Mouse (Mus musculus): Measurements from ENCODE around the gene Inpp5a. TPM values are rescaled to one million over a fixed set of nuclear protein-coding genes. Genes with fewer than 3 reads are reported as not detected.

The Inpp5a gene
- polyA plus RNA-seq, 1 experiment from 2014 or later: 41.6 TPM

DNA sequence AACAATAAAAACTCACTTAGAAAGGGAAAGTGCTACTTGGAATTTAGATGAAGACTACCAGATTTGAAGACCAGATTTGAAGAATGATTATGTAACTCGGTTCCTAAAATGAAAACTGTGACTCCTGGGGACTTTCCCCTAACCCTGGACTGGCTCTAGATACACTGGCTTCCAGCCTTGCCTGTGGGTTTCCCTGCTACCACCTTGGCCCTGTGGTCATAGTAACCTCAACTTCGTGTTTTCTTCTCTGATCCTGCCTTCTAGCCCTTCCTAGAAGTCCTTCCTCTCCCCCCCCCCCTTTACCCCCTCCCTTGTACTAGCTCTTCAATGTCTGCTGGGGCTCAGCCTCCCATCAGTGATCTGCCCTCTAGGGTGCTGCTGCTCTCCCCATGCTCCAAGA, 87.8 kb downstream of the Inpp5a start:
- peaks cover 9% of the 10 kb centered on the region; the same call in 1 of the 2 replicates for H3K4me1 ChIP-seq (ENCODE audit: control insufficient read depth, insufficient read depth, low read length)
- no peaks in the 10 kb centered on the region for H3K27me3 ChIP-seq (replicated peaks; ENCODE audit: control insufficient read depth, insufficient read depth, low read length)
- DNase-seq (ENCODE audit: low spot score): no peak
- peaks cover 5% of the 10 kb centered on the region; the same call in 1 of the 2 replicates for H3K36me3 ChIP-seq (ENCODE audit: control insufficient read depth, insufficient read depth, low read length)
- H3K4me3 ChIP-seq (ENCODE audit: low read depth, low read length): no peak overlapping the region
- H3K4me2 ChIP-seq (ENCODE audit: low read depth, low read length): no peak overlapping the region
- H3K27ac ChIP-seq (replicated peaks; ENCODE audit: low read depth, low read length): no peak overlapping the region
- H3K9me3 ChIP-seq (ENCODE audit: control insufficient read depth, low read length): no peaks in the 10 kb centered on the region
- no peak overlapping the region for H3K9ac ChIP-seq (ENCODE audit: low read depth, low read length)
- WGBS: 66% methylated on average over 2 of the region's 2 CpGs
- ATAC-seq (ENCODE audit: low read depth): no peak

DNA sequence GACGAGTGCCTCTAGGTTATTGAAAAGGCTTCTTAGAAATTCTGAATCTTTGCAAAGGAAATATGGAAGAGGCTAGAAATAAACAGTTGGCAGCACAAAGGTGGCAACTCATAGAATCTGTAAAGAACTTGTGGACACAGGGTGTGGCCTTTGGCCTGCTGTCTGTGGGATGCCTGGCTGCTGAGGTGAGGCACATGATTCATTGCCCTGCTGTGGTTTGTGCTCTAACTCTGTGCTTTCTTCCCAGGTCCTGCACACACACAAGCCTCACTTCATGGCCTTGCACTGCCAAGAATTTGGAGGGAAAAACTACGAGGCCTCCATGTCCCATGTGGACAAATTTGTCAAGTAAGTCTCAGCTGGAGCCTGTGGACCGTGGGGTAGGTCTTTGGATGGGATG, 88.8 kb downstream of the Inpp5a start:
- whole genome bisulfite sequencing: 80% methylated on average over 3 of the region's 3 CpGs

GRCm38 (mm10) chr7:139479077-139479476, 90.2 kb downstream of the Inpp5a start:
- 66% methylated on average over 1 of the region's 1 CpGs for WGBS
- Histone ChIP-seq H3K4me3 (ENCODE audit: low read depth, low read length) (no peak overlapping the region), H3K36me3 (ENCODE audit: control insufficient read depth, insufficient read depth, low read length) (peaks cover 12% of the 10 kb centered on the region), H3K27ac (replicated peaks; ENCODE audit: low read depth, low read length) (no peak overlapping the region), H3K9ac (ENCODE audit: low read depth, low read length) (no peak overlapping the region), H3K4me1 (ENCODE audit: control insufficient read depth, insufficient read depth, low read length) (no peaks in the 10 kb centered on the region), H3K9me3 (ENCODE audit: control insufficient read depth, low read length) (no peaks in the 10 kb centered on the region), H3K4me2 (ENCODE audit: low read depth, low read length) (no peak overlapping the region), H3K27me3 (replicated peaks; ENCODE audit: control insufficient read depth, insufficient read depth, low read length) (no peaks in the 10 kb centered on the region)
- DNase-seq (ENCODE audit: low spot score): no peak
- ATAC-seq (ENCODE audit: low read depth): no peak

More for the DNA sequence above, 88.8 kb downstream of the Inpp5a start:
- Histone ChIP-seq H3K36me3 (ENCODE audit: control insufficient read depth, insufficient read depth, low read length) (peaks cover 6% of the 10 kb centered on the region; the same call in 1 of the 2 replicates), H3K27ac (replicated peaks; ENCODE audit: low read depth, low read length) (no peak overlapping the region), H3K27me3 (replicated peaks; ENCODE audit: control insufficient read depth, insufficient read depth, low read length) (no peaks in the 10 kb centered on the region), H3K9me3 (ENCODE audit: control insufficient read depth, low read length) (no peaks in the 10 kb centered on the region), H3K4me3 (ENCODE audit: low read depth, low read length) (no peak overlapping the region), H3K4me2 (ENCODE audit: low read depth, low read length) (no peak overlapping the region), H3K9ac (ENCODE audit: low read depth, low read length) (no peak overlapping the region), H3K4me1 (ENCODE audit: control insufficient read depth, insufficient read depth, low read length) (0 out of 2 replicates have a peak, but pooled peaks cover under 1% of the 10 kb centered on the region)
- DNase-seq (ENCODE audit: low spot score) (no peak), ATAC-seq (ENCODE audit: low read depth) (no peak)

GRCm38 (mm10) chr7:139479626-139480025, 90.7 kb downstream of the Inpp5a start:
- Histone ChIP-seq H3K4me2 (ENCODE audit: low read depth, low read length) (no peak overlapping the region), H3K36me3 (ENCODE audit: control insufficient read depth, insufficient read depth, low read length) (peaks cover 12% of the 10 kb centered on the region), H3K4me1 (ENCODE audit: control insufficient read depth, insufficient read depth, low read length) (no peaks in the 10 kb centered on the region), H3K9me3 (ENCODE audit: control insufficient read depth, low read length) (no peaks in the 10 kb centered on the region), H3K4me3 (ENCODE audit: low read depth, low read length) (no peak overlapping the region), H3K9ac (ENCODE audit: low read depth, low read length) (no peak overlapping the region), H3K27ac (replicated peaks; ENCODE audit: low read depth, low read length) (no peak overlapping the region), H3K27me3 (replicated peaks; ENCODE audit: control insufficient read depth, insufficient read depth, low read length) (no peaks in the 10 kb centered on the region)
- WGBS: 82% methylated on average over 6 of the region's 6 CpGs
- DNase-seq (ENCODE audit: low spot score) (no peak), ATAC-seq (ENCODE audit: low read depth) (no peak)

DNA sequence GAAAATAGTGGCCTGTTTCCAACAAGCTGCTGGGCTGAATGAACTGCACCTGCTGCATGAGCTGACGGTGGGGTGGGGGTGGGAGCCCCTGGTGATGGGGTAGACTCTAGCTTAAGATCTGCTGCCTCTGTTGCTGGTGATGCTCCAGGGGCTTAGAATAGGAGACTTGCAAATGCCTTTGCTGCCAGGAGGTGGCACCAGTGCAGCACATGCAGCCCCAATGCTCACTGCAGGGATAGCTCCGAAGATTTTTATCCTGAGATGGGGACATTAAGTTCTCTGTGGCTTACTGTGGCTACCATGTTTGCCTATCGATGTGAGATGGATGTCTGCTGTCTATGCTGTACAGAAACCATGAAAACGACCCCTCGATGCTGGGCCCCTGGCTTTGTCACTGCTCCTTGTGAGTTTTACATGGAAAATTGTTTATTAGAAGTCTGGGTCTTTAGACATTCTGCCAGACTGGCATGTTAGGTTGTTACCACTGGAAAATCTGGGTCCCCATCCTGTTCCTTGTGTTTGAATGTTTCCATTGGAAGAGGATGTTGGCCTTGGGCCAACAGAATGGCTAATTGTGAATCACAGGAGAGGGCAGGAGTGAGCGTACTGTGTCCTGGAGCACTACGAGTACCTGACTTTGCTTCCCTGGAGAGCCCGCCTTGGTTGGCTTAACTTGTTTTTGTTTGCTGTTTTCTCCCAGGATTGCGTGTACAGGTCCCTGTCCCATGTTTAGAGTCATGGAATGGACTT, 95.5 kb downstream of the Inpp5a start:
- ATAC-seq (ENCODE audit: low read depth) (no peak; the same call in 1 of the 2 replicates), DNase-seq (ENCODE audit: low spot score) (peak; percentile 62)
- Histone ChIP-seq H3K9ac (ENCODE audit: low read depth, low read length) (no peak overlapping the region), H3K4me1 (ENCODE audit: control insufficient read depth, insufficient read depth, low read length) (no peaks in the 10 kb centered on the region), H3K4me2 (ENCODE audit: low read depth, low read length) (no peak overlapping the region), H3K36me3 (ENCODE audit: control insufficient read depth, insufficient read depth, low read length) (peaks cover 12% of the 10 kb centered on the region), H3K27me3 (replicated peaks; ENCODE audit: control insufficient read depth, insufficient read depth, low read length) (no peaks in the 10 kb centered on the region), H3K9me3 (ENCODE audit: control insufficient read depth, low read length) (no peaks in the 10 kb centered on the region), H3K27ac (replicated peaks; ENCODE audit: low read depth, low read length) (no peak overlapping the region), H3K4me3 (ENCODE audit: low read depth, low read length) (no peak overlapping the region)
- WGBS: 53% methylated on average over 9 of the region's 9 CpGs

DNA sequence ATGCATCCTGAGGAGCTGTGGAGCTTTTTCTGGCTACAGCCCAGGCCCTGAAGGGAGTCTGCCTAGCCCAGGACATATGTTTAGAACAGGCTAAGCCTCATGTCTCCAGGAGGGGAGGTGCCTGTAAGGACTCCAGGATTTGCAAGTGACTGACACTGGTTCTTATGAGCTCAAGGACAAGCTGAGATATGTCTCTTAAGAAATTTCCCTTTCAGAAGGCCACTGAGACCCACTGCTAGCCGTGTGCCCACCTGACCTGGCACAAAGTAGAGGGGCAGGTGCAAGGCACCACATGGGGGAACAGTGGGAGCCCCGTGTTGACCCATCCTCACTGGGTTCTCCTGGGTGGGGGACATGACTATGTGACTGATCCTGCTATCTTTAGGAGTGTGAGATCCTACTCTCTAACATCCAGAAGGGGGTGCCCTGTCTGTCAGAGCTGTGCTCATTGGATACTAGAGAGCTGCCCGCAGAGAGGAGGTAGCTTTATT, 100.9 kb downstream of the Inpp5a start:
- Histone ChIP-seq H3K36me3 (ENCODE audit: control insufficient read depth, insufficient read depth, low read length) (no peaks in the 10 kb centered on the region), H3K27ac (replicated peaks; ENCODE audit: low read depth, low read length) (no peak overlapping the region), H3K9me3 (ENCODE audit: control insufficient read depth, low read length) (no peaks in the 10 kb centered on the region), H3K4me2 (ENCODE audit: low read depth, low read length) (no peak overlapping the region), H3K4me1 (ENCODE audit: control insufficient read depth, insufficient read depth, low read length) (no peaks in the 10 kb centered on the region), H3K27me3 (replicated peaks; ENCODE audit: control insufficient read depth, insufficient read depth, low read length) (no peaks in the 10 kb centered on the region), H3K9ac (ENCODE audit: low read depth, low read length) (no peak overlapping the region), H3K4me3 (ENCODE audit: low read depth, low read length) (no peak overlapping the region)
- no peak for DNase-seq (ENCODE audit: low spot score)
- ATAC-seq (ENCODE audit: low read depth): no peak
- WGBS: 79% methylated on average over 3 of the region's 3 CpGs

- WGBS: 85% methylated on average over 4 of the region's 4 CpGs
- DNase-seq (ENCODE audit: low spot score) (no peak), ATAC-seq (ENCODE audit: low read depth) (no peak)
- Histone ChIP-seq H3K27ac (replicated peaks; ENCODE audit: low read depth, low read length) (no peak overlapping the region), H3K9me3 (ENCODE audit: control insufficient read depth, low read length) (no peaks in the 10 kb centered on the region), H3K9ac (ENCODE audit: low read depth, low read length) (no peak overlapping the region), H3K27me3 (replicated peaks; ENCODE audit: control insufficient read depth, insufficient read depth, low read length) (no peaks in the 10 kb centered on the region), H3K4me3 (ENCODE audit: low read depth, low read length) (no peak overlapping the region), H3K4me2 (ENCODE audit: low read depth, low read length) (no peak overlapping the region), H3K4me1 (ENCODE audit: control insufficient read depth, insufficient read depth, low read length) (no peaks in the 10 kb centered on the region), H3K36me3 (ENCODE audit: control insufficient read depth, insufficient read depth, low read length) (no peaks in the 10 kb centered on the region)
These were observed 103.4 kb downstream of the Inpp5a start for GRCm38 (mm10) chr7:139492351-139492750.

DNA sequence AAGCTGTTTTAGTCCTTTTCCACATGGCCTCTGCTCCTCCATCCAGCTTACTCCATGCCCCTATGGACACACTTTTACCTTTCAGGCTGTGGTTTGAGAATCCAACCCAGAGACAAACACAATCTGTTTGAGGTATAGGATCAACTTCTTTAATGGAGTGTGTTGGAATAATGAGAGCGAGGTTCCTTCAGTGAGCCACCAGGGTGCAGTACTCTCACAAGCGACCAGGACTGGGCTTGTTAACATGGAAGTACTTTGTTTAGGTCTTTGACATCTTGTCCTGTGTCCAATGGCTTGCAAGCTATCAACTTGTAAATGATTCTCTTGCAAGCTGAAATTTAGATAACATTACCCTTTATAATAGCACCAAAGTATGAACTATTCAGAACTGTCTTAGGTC, 104.0 kb downstream of the Inpp5a start:
- 41% methylated on average over 2 of the region's 2 CpGs for WGBS

DNA sequence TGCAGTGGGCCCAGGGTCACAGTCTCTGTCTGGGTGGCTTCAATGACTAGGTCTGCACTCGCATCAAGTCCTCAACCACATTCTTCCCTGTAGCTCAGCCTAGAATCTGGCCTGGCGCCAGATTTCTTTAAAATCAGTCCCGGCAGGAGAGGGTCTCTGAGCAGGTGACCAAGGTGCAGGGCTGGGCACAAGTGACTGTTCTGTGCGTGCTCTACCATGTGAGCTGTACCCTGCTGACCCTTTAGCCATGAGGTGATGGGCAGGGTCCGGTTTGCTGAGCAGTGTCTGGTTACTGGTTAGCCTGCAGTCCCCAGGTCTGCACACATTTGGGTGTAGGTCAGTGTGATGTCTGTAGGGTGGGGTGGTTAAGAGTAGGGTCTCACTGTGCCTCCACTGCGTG, 106.9 kb downstream of the Inpp5a start:
- ATAC-seq (ENCODE audit: low read depth) (no peak), DNase-seq (ENCODE audit: low spot score) (no peak)
- Histone ChIP-seq H3K4me1 (ENCODE audit: control insufficient read depth, insufficient read depth, low read length) (no peaks in the 10 kb centered on the region), H3K36me3 (ENCODE audit: control insufficient read depth, insufficient read depth, low read length) (no peaks in the 10 kb centered on the region), H3K27ac (replicated peaks; ENCODE audit: low read depth, low read length) (no peak overlapping the region), H3K9ac (ENCODE audit: low read depth, low read length) (no peak overlapping the region), H3K4me3 (ENCODE audit: low read depth, low read length) (no peak overlapping the region), H3K27me3 (replicated peaks; ENCODE audit: control insufficient read depth, insufficient read depth, low read length) (no peaks in the 10 kb centered on the region), H3K4me2 (ENCODE audit: low read depth, low read length) (no peak overlapping the region), H3K9me3 (ENCODE audit: control insufficient read depth, low read length) (no peaks in the 10 kb centered on the region)
- 59% methylated on average over 6 of the region's 6 CpGs for WGBS

More for the DNA sequence above, 104.0 kb downstream of the Inpp5a start:
- Histone ChIP-seq H3K27ac (replicated peaks; ENCODE audit: low read depth, low read length) (no peak overlapping the region), H3K9me3 (ENCODE audit: control insufficient read depth, low read length) (no peaks in the 10 kb centered on the region), H3K9ac (ENCODE audit: low read depth, low read length) (no peak overlapping the region), H3K4me3 (ENCODE audit: low read depth, low read length) (no peak overlapping the region), H3K4me2 (ENCODE audit: low read depth, low read length) (no peak overlapping the region), H3K36me3 (ENCODE audit: control insufficient read depth, insufficient read depth, low read length) (no peaks in the 10 kb centered on the region), H3K4me1 (ENCODE audit: control insufficient read depth, insufficient read depth, low read length) (no peaks in the 10 kb centered on the region), H3K27me3 (replicated peaks; ENCODE audit: control insufficient read depth, insufficient read depth, low read length) (no peaks in the 10 kb centered on the region)
- ATAC-seq (ENCODE audit: low read depth) (no peak), DNase-seq (ENCODE audit: low spot score) (no peak)
